Mouse (Mus musculus): ENCODE results near the gene Scn1b.

Scn1b gene

GRCm38 (mm10) chr7:31086175-31086755 lies 40.5 kb downstream of the Scn1b start:
- DNase-seq (ENCODE audit: low spot score) = no peak

- no peak for DNase-seq (ENCODE audit: low spot score)
Observed at GRCm38 (mm10) chr7:31085171-31085570, 41.6 kb downstream of the Scn1b start.

- DNase-seq (ENCODE audit: low spot score) = no peak
Observed at GRCm38 (mm10) chr7:31084140-31084539, 42.7 kb downstream of the Scn1b start.

GRCm38 (mm10) chr7:31082831-31083588 lies 43.8 kb downstream of the Scn1b start:
- DNase-seq (ENCODE audit: low spot score) = no peak

- DNase-seq (ENCODE audit: low spot score) = no peak
Observed at GRCm38 (mm10) chr7:31082106-31082505, 44.7 kb downstream of the Scn1b start.

GRCm38 (mm10) chr7:31081106-31081505 lies 45.7 kb downstream of the Scn1b start:
- no peak for DNase-seq (ENCODE audit: low spot score)

GRCm38 (mm10) chr7:31080611-31081010 lies 46.2 kb downstream of the Scn1b start:
- no peak for DNase-seq (ENCODE audit: low spot score)

- no peak for DNase-seq (ENCODE audit: low spot score)
Observed at GRCm38 (mm10) chr7:31079670-31080069, 47.1 kb downstream of the Scn1b start.

- DNase-seq (ENCODE audit: low spot score) = no peak
Observed at GRCm38 (mm10) chr7:31077885-31078445, 48.8 kb downstream of the Scn1b start.

GRCm38 (mm10) chr7:31077470-31077869 lies 49.3 kb downstream of the Scn1b start:
- no peak for DNase-seq (ENCODE audit: low spot score)

GRCm38 (mm10) chr7:31076492-31076891 lies 50.3 kb downstream of the Scn1b start, which contains the start of gene Fxyd3:
Fxyd3 (minus strand) TSS chr7:31076704.
- no peak for DNase-seq (ENCODE audit: low spot score)

GRCm38 (mm10) chr7:31074713-31075069 lies 52.1 kb downstream of the Scn1b start:
- DNase-seq (ENCODE audit: low spot score) = no peak

- no peak for DNase-seq (ENCODE audit: low spot score)
Observed at GRCm38 (mm10) chr7:31074061-31074712, 52.6 kb downstream of the Scn1b start.

GRCm38 (mm10) chr7:31073546-31073945 lies 53.3 kb downstream of the Scn1b start:
- no peak for DNase-seq (ENCODE audit: low spot score)

- no peak for DNase-seq (ENCODE audit: low spot score)
Observed at GRCm38 (mm10) chr7:31072326-31072725, 54.5 kb downstream of the Scn1b start.

GRCm38 (mm10) chr7:31070324-31070723 lies 56.5 kb downstream of the Scn1b start:
- no peak for DNase-seq (ENCODE audit: low spot score)

- DNase-seq (ENCODE audit: low spot score) = no peak
Observed at GRCm38 (mm10) chr7:31069491-31069890, 57.3 kb downstream of the Scn1b start.

GRCm38 (mm10) chr7:31067836-31068235 lies 59.0 kb downstream of the Scn1b start:
- DNase-seq (ENCODE audit: low spot score) = no peak

All from yolk sac, embryonic 10.5 days (tissue).